Mouse (Mus musculus): ENCODE results near the gene Alox15. TPM values are rescaled to one million over a fixed set of nuclear protein-coding genes. Genes with fewer than 3 reads are reported as not detected.
A peak's percentile ranks its signal among the peaks of the same experiment; 100 is the strongest.

Gene Alox15
- total and polyA plus RNA-seq, 3 experiments: not detected

GRCm38 (mm10) chr11:70374302-70374701 is 22.5 kb upstream of the Alox15 start:
- Histone ChIP-seq H3K4me2 (ENCODE audit: insufficient read depth, low read depth, poor library complexity, severe bottlenecking) (no peak overlapping the region), H3K36me3 (replicated peaks in 1 of 2; ENCODE audit: control insufficient read depth in 1 of 2, insufficient read depth in 1 of 2, low read length in 1 of 2) (no peaks in the 10 kb centered on the region), H3K9ac (ENCODE audit: insufficient read depth, low read depth) (no peak overlapping the region), H3K79me2 (replicated peaks; ENCODE audit: control insufficient read depth, extremely low read depth, insufficient read depth, poor library complexity, severe bottlenecking) (no peaks in the 10 kb centered on the region), H3K27ac (ENCODE audit: insufficient read depth, low read depth) (no peak overlapping the region), H3K4me1 (ENCODE audit: control insufficient read depth in 1 of 2, insufficient read depth in 2 of 2) (peaks cover 0 to 14% of the 10 kb centered on the region in 2 experiments; a peak in 2 of 4 replicates), H3K27me3 (replicated peaks) (peaks cover 5% of the 10 kb centered on the region), H3K4me3 (replicated peaks in 1 of 3; ENCODE audit: low read depth in 2 of 3, low read length in 2 of 3, poor library complexity in 1 of 3) (no peak overlapping the region), H3K9me3 (replicated peaks; ENCODE audit: low read length) (no peaks in the 10 kb centered on the region)
- in situ Hi-C loops (cut with MboI; ENCODE audit: low pct_ligation_motif_present, low pct_unique_long_range_greater_than_20kb, low sequenced_read_pairs) (no loop called here), dilution Hi-C loops (cut with MboI; ENCODE audit: extremely low pct_ligation_motif_present, extremely low pct_unique_long_range_greater_than_20kb, low sequenced_read_pairs) (no loop called here)
- peak; percentile 63 for DNase-seq (ENCODE audit: extremely low read depth)
- TF ChIP-seq JUND (conservative IDR thresholded peaks at IDR 0.05; ENCODE audit: low read depth, low read length) (no peak), POLR2A (IDR thresholded peaks at IDR 0.05; ENCODE audit: low read depth, low read length) (no peak), SMC3 (IDR thresholded peaks at IDR 0.05; ENCODE audit: low read depth, low read length) (0 out of 2 replicates have a peak, but pooled peaks have one; percentile 9), ZMIZ1 (IDR thresholded peaks at IDR 0.05; ENCODE audit: low read depth, low read length) (no peak), CTCF (conservative IDR thresholded peaks at IDR 0.05 in 1 of 2, IDR thresholded peaks at IDR 0.05 in 1 of 2; ENCODE audit: low read depth in 2 of 2, low read length in 2 of 2) (0 out of 4 replicates have a peak, but pooled peaks of 1 of the 2 experiments have one; percentile 18), USF2 (conservative IDR thresholded peaks at IDR 0.05; ENCODE audit: low read depth, low read length) (no peak), ELF1 (IDR thresholded peaks at IDR 0.05; ENCODE audit: low read depth, low read length) (peak; percentile 31; the same call in 1 of the 2 replicates), RAD21 (IDR thresholded peaks at IDR 0.05; ENCODE audit: low read depth, low read length) (peak; percentile 5), NELFE (IDR thresholded peaks at IDR 0.05; ENCODE audit: low read depth, low read length) (no peak), MAFK (IDR thresholded peaks at IDR 0.05; ENCODE audit: insufficient replicate concordance, low read length) (no peak), ZKSCAN1 (IDR thresholded peaks at IDR 0.05; ENCODE audit: borderline replicate concordance, low read depth, low read length) (no peak)

GRCm38 (mm10) chr11:70372849-70373557 is 21.2 kb upstream of the Alox15 start:
- no peaks in the 10 kb centered on the region for H3K79me2 ChIP-seq (replicated peaks; ENCODE audit: control insufficient read depth, extremely low read depth, insufficient read depth, poor library complexity, severe bottlenecking)
- no peaks in the 10 kb centered on the region for H3K36me3 ChIP-seq (replicated peaks in 1 of 2; ENCODE audit: control insufficient read depth in 1 of 2, insufficient read depth in 1 of 2, low read length in 1 of 2)
- H3K27ac ChIP-seq (ENCODE audit: insufficient read depth, low read depth): no peak overlapping the region
- TF ChIP-seq MAX (IDR thresholded peaks at IDR 0.05; ENCODE audit: low read length) (no peak), ZMIZ1 (IDR thresholded peaks at IDR 0.05; ENCODE audit: low read depth, low read length) (no peak), IRF4 (IDR thresholded peaks at IDR 0.05; ENCODE audit: low read depth, low read length) (no peak), TBP (conservative IDR thresholded peaks at IDR 0.05; ENCODE audit: low read depth, low read length) (no peak), GABPA (IDR thresholded peaks at IDR 0.05; ENCODE audit: insufficient replicate concordance, low read depth, low read length) (no peak), POLR2A (IDR thresholded peaks at IDR 0.05; ENCODE audit: low read depth, low read length) (no peak), KAT2A (IDR thresholded peaks at IDR 0.05; ENCODE audit: insufficient replicate concordance, low read length) (no peak), JUN (IDR thresholded peaks at IDR 0.05; ENCODE audit: insufficient read depth, low read depth, low read length) (no peak), SMC3 (IDR thresholded peaks at IDR 0.05; ENCODE audit: low read depth, low read length) (no peak), ZKSCAN1 (IDR thresholded peaks at IDR 0.05; ENCODE audit: borderline replicate concordance, low read depth, low read length) (no peak), ZC3H11A (IDR thresholded peaks at IDR 0.05; ENCODE audit: low read depth, low read length) (no peak), MAFK (IDR thresholded peaks at IDR 0.05; ENCODE audit: insufficient replicate concordance, low read length) (no peak), CHD2 (IDR thresholded peaks at IDR 0.05; ENCODE audit: low read length) (no peak), MAZ (IDR thresholded peaks at IDR 0.05; ENCODE audit: low read depth, low read length) (no peak), ELF1 (IDR thresholded peaks at IDR 0.05; ENCODE audit: low read depth, low read length) (no peak), NELFE (IDR thresholded peaks at IDR 0.05; ENCODE audit: low read depth, low read length) (no peak), CHD1 (IDR thresholded peaks at IDR 0.05; ENCODE audit: low read depth, low read length) (no peak), USF1 (IDR thresholded peaks at IDR 0.05; ENCODE audit: low read depth, low read length) (no peak), ZNF384 (IDR thresholded peaks at IDR 0.05; ENCODE audit: low read depth, low read length) (no peak)
- no peak overlapping the region for H3K4me3 ChIP-seq (replicated peaks in 1 of 3; ENCODE audit: low read depth in 2 of 3, low read length in 2 of 3, poor library complexity in 1 of 3)
- H3K27me3 ChIP-seq (replicated peaks): peaks cover 5% of the 10 kb centered on the region
- H3K4me2 ChIP-seq (ENCODE audit: insufficient read depth, low read depth, poor library complexity, severe bottlenecking): no peak overlapping the region
- H3K9me3 ChIP-seq (replicated peaks; ENCODE audit: low read length): no peaks in the 10 kb centered on the region
- no peak for DNase-seq (ENCODE audit: extremely low read depth)
- dilution Hi-C loops (cut with MboI; ENCODE audit: extremely low pct_ligation_motif_present, extremely low pct_unique_long_range_greater_than_20kb, low sequenced_read_pairs) (no loop called here), in situ Hi-C loops (cut with MboI; ENCODE audit: low pct_ligation_motif_present, low pct_unique_long_range_greater_than_20kb, low sequenced_read_pairs) (no loop called here)
- H3K4me1 ChIP-seq (ENCODE audit: control insufficient read depth in 1 of 2, insufficient read depth in 2 of 2): peaks cover 0 to 14% of the 10 kb centered on the region in 2 experiments; a peak in 2 of 4 replicates
- no peak overlapping the region for H3K9ac ChIP-seq (ENCODE audit: insufficient read depth, low read depth)

Measured in CH12.LX (cell line).